Mouse (Mus musculus) kidney, postnatal 25 days (tissue): ENCODE data around the gene Cdkl5.

Experiments used
- DNase-seq, 2 experiments: peaks; one replicate each; pipeline ENCODE4 v3.0.0; 2021; ENCODE audit warnings: mixed read lengths in 2 of 2

Gene Cdkl5

GRCm38 (mm10) chrX:160994543-160995121 lies at the start of gene Cdkl5:
TSS of gene Cdkl5 (minus strand) at chrX:160994704.
- DNase-seq = peak; percentile 97

DNA sequence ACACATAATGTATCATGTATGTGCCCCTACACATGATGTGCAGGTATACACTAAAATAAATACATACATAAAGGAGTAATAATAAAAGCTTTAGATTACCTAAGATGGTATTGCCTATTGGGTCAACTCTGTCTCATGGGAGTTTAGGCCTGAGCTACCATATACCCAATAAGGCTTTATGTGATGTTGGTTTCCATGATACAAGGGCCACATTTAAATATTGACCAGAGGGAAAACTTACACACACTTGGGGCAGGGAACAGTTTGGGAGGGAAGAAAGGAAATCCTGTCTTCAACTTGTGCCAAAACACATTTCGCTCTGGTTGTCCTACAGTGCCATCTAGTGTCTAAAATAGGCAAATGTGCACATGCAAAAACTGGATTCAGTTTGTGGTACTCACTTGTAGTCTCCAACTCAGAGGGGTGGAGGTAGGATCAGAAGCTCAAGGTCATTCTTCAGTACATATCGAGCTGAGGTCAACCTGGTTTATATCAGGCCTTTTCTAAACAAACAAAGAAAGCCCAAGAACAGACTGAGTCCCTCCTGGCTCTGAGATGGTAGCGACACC lies 38.8 kb upstream of the Cdkl5 start:
- DNase-seq = peak in 1 of 2 experiments; percentile 32

DNA sequence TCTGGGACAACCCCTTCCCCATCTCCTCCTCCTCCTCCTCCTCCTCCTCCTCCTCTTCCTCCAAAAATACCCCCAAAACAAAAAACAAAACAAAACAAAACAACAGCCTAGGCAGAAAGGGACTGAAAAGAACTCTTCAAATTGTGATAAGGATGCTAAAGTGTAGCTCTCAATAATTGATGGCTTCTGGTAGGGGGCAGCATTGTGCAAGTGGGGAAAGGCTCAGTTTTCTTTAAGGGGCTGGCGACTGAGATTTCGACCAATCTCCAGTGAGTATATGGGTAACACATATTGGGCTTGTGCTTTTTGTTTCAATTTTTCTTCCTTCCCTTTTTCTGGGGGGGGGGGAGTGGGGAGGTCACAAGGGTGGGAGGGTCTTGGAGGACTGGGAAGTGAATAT lies 37.9 kb upstream of the Cdkl5 start:
- peak in 1 of 2 experiments; percentile 1 for DNase-seq

GRCm38 (mm10) chrX:161030233-161030632 lies 35.7 kb upstream of the Cdkl5 start:
- no peak for DNase-seq

GRCm38 (mm10) chrX:161024475-161024874 lies 30.0 kb upstream of the Cdkl5 start:
- DNase-seq = no peak

DNA sequence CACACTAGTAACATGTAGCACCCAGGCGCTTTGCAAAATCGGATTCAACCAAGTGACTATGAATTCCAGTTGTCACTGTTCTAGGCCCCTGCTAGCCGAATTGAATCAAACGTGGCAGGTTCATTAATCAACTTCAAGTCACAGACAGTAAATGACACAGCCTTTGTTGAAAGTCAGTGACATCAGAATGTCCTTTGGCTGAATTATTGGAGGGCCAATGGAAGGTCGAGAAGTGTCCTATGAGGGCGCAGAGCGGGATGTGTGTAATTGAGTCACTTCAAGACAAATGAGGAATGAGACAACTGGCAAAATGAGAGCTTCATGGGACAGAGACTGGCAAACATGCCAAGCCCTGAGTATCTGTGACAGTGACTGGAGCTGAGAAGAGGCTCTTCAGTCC lies 27.0 kb upstream of the Cdkl5 start:
- no peak for DNase-seq

GRCm38 (mm10) chrX:161018179-161018578 lies 23.7 kb upstream of the Cdkl5 start:
- DNase-seq = no peak

DNA sequence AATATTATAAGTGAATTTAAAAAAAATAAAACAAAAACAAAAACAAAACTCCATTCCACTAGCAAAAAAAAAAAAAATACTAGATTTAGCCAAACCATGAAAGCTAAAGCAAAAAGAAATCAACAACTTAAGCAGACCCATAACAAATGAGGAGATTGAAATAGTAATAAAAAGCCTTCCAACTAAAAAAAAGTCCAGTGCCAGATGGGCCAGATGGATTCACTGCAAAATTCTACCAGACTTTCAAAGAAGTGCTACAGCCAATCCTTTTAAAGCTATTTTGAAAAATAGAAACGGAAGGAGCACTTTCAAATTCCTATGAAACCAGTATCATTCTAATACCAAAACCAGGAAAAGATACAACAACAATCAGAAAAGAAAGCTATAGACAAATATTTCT lies 11.8 kb upstream of the Cdkl5 start:
- no peak for DNase-seq

DNA sequence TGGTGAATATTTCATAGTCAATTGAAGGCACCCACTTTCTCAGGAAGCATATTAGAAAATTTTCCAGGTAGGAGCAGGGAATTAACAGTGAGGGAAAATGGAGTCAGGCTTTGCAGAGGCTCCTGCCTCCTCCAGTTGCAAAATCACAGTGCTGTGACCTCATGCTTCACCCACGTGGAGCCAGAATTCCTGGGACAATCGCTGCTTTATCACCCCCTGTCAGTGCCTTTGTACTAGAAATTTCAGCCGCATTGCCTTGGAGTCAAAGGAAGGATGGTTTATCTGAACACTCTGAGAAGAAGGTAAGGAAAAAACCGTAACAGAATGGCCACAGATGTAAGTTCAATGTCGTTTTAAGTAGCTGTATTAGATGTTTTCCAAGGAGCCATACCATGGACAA lies 1.5 kb upstream of the Cdkl5 start:
- DNase-seq = no peak

DNA sequence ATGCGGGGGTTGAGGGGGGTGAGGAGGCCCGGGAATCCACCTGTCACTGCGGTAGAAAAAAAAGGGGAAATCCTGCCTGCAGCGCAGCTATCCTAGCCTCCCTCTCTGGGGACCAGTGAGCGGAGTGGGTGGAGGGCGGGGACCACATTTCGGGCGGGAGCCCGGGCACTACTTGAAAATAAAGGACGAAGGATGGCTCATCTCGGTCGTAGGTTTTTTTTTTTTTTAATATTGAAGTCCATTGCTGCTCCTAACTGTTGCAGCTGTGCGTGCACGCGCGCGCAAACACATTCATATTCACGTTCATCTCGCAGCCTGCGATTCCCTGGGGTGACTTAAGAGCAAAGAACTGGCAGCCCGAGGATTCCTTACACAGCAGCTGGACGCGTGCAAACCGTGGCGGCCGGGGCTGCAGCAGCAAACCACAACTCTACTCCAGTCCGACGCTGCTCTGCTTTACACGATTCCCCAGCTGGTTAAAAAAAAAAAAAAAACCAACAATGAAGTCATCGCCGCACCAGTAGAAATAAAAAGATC lies 695 bp upstream of the Cdkl5 start:
- peak; percentile 32 to 50 for DNase-seq

- peak; percentile 8 to 43 for DNase-seq
Measured at GRCm38 (mm10) chrX:160993749-160994539, 560 bp downstream of the Cdkl5 start.

DNA sequence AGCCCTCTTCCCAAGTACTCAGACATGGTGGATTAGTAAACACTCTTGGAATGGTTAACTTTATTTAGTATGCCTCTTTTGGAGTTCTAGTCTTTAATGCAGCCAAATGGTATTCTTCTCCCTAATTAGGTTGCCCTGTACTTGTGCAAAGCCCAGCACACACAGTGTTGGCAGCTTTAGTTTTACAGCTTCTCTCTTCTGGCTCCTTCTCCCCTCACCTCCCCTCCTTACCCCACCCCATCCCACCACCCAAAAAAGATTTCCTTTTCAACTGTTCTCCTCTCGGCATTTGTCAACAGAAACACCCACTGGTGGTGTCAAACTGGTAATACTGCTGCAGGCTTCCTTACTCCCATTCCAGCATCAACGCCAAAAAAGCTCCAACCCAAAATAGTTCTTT lies 1.8 kb downstream of the Cdkl5 start:
- no peak for DNase-seq

DNA sequence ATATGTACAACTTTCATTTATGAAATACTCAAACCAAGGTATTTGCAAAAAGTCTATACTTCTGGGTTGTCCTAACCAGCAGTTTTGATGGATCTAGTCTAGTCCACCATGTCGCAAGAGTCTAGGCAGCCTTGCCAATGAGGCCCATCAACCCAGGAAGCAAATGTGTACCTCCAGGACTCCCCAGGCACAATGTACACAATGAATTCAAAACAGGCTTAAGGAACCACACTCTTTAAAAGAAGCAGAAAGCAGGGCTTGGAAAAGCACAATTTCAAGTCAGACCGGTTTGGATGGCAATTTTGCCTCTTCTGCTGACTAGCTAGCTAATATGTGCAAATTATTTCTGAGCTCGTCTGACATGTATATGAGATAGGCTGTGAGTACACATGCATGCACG lies 4.2 kb downstream of the Cdkl5 start:
- no peak for DNase-seq

- no peak for DNase-seq
Measured at GRCm38 (mm10) chrX:160977919-160978318, 16.6 kb downstream of the Cdkl5 start.

- no peak for DNase-seq
Measured at GRCm38 (mm10) chrX:160971991-160972545, 22.4 kb downstream of the Cdkl5 start.

DNA sequence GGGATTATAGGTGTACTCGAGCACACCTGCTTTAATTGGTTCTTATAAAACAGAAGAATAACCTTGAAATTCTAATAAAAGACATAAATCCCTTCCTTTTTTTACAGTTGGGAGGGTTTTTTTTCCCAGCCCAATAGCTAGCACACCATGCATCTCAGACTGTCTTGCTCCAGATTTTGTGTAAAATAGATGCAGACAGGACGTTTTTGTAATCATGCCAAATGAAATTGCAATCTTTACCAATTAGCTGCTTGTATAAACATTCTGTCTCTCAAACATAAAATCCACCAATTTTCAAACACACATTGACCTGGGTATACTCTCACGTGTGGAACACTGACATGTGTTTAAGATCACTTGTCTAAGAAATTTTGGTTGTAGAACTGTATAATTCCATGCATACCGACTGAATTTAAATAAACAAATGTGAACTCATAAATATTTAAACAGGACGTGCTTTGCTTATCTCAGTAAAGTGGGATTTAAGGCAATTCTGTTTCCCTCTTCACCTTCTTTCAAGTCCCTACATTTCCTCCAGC lies 35.8 kb downstream of the Cdkl5 start:
- no peak for DNase-seq

- no peak for DNase-seq
Measured at GRCm38 (mm10) chrX:160949583-160949982, 44.9 kb downstream of the Cdkl5 start.

GRCm38 (mm10) chrX:160944722-160945121 lies 49.8 kb downstream of the Cdkl5 start:
- no peak for DNase-seq

- DNase-seq = peak; percentile 30 to 42
Measured at GRCm38 (mm10) chrX:160935541-160935940, 59.0 kb downstream of the Cdkl5 start.

DNA sequence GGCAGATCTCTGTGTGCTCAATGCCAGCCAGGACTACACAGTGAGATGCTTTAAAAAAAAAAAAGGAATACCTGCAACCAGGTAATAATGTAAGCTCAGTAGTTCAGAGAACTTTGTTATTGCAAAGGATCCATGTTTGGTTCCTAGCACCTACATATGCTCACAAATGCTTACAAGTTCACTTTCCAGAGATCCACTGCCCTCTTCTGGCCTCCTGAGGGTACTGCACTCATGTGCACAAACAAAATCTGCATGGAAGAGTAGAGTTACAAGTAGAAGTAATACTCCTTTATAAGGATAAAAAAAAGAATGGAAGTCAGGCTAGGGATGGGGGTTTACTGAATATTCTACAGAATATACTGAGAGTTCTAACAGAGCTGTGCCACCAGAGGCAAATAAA lies 63.8 kb downstream of the Cdkl5 start:
- DNase-seq = no peak

DNA sequence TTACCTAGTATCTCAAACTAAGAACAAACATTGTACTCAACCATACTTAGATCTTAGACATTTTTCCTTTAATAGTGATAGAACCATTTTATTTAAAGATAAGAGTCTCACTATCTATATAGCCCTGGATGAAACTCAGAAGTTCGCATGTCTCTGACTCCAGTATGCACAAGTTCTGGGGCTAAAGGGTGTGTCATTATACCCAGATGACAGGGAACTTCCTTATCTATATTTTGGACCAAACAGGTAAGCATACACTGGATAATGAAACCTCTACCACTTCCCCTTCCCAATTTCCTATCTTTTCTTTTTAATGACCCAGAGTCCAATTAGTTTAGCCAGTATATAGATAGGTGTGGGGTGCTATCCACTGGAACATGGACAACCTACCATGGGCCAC lies 65.6 kb downstream of the Cdkl5 start:
- DNase-seq = no peak

GRCm38 (mm10) chrX:160919022-160919637 lies 75.4 kb downstream of the Cdkl5 start:
- DNase-seq = no peak

- no peak for DNase-seq
Measured at GRCm38 (mm10) chrX:160906952-160907351, 87.6 kb downstream of the Cdkl5 start, which contains the start of gene Gja6. TSS of gene Gja6 (minus strand) at chrX:160907052.
